Mouse (Mus musculus): Measurements from ENCODE around the gene C1qa. TPM values are rescaled to one million over a fixed set of nuclear protein-coding genes. Genes with fewer than 3 reads are reported as not detected.

C1qa gene
- total RNA-seq (2015) (1.0 and 2.3 TPM in 2 replicates), total RNA-seq (2017) (0.29 and 1.0 TPM in 2 replicates)

GRCm38 (mm10) chr4:136898637-136899036 is at the start of gene C1qa:
C1qa (minus strand) TSS chr4:136898803.
- no peak for ATAC-seq (ENCODE audit: poor library complexity, severe bottlenecking)

GRCm38 (mm10) chr4:136945397-136945796 is 46.8 kb upstream of the C1qa start:
- ATAC-seq (ENCODE audit: poor library complexity, severe bottlenecking): no peak

DNA sequence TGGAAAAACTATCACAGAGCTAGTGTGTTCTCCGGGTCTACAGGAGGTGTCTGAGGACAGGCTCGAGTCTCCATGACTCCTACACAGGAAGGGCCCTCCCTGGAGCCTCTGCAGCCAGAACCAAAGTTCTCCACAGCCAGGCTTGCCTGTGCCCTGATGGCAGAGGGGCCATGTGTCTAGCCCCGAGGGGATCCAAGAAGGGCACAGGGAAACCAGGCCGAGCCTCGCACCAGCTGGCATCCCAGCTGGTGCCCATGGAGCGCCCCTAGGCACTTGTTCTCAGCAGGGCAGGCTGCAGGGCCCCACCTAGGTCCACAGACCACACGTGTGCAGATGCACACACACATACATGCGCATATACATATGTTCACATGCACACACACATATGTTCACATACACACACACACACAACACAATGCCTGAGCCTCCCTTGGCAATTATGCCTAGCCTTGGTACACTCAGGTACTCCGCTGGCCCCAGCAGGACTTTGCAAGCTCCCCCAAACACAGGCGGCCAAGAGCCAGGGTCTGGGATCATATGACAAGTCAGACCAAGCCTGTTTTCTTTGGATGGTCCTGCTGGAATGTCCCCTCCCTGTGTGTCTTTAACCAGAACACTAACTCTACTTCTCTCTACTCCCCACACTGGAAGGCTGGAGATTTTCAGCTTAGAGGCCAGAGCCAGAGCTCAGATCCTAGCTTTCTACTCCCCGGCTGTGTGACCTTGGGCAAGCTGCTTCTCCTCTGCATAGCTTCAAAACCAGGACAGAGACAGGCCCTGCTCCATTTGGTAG is 46.2 kb upstream of the C1qa start:
- no peak for ATAC-seq (ENCODE audit: poor library complexity, severe bottlenecking)

DNA sequence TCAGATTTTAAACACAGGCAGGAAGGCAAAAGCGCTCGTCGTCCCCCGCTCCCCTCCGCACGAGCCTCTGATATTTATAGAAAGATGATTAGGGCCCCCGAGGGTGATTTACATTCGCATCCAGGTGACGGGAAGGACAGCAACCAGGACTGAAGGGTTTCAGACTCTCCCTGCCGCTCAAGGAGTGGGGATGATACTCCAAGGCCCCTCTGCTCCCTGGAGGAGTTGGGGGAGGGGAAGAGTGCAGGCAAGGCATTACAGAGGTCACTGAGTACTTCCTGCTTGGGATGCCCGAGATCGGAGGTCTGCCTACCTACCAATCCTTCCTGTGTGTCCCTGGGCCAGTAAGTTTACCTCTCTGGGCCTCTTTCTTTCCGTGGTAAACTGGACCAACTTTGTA is 44.6 kb upstream of the C1qa start:
- no peak for ATAC-seq (ENCODE audit: poor library complexity, severe bottlenecking)

GRCm38 (mm10) chr4:136942761-136943160 is 44.2 kb upstream of the C1qa start:
- no peak for ATAC-seq (ENCODE audit: poor library complexity, severe bottlenecking)

GRCm38 (mm10) chr4:136937935-136938334 is 39.3 kb upstream of the C1qa start:
- no peak for ATAC-seq (ENCODE audit: poor library complexity, severe bottlenecking)

GRCm38 (mm10) chr4:136937344-136937743 is 38.7 kb upstream of the C1qa start:
- no peak for ATAC-seq (ENCODE audit: poor library complexity, severe bottlenecking)

DNA sequence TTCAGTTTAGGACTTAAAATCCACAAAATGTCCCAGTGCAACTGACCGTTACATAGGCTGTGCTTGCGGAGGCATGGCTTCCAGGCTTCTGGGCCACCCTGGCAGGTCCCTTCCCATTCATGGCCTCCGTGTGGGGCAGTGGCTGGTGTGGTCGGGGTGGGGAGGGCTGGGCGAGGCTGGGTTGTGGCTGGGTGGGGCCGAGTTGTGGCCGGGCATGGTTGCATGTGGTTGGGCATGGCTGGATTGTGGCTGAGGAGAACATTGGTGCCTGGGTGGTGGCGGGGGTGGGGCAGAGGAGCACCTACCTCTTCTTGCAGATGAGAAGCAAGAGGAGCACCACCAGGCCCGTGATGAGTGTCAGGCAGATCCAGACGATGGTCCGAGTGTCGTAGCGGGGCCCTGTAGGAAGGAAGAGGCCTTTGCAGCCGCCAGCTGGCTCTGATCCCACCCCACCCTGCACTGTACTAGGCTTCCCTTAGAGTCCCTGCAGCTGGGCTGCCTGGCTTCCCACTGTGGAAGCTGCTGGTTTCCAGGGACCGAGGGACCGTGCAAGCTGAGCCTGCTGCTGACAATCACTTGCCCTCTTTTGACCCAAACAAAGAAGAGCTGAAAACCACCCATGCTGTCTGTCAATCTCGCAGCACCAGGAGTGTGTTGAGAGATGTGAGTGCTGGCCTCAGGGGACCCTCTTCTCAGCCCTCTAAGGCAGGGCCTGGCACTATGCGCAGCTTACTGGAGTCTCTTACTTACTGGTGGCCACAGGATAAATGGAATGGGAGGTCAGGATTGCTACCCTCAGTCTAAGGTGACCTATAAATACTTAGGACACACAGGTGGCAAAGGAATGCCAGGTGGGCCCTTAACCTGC is 36.4 kb upstream of the C1qa start:
- ATAC-seq (ENCODE audit: poor library complexity, severe bottlenecking): peak; percentile 38

- ATAC-seq (ENCODE audit: poor library complexity, severe bottlenecking): no peak
These were observed 31.9 kb upstream of the C1qa start for GRCm38 (mm10) chr4:136930474-136930873.

DNA sequence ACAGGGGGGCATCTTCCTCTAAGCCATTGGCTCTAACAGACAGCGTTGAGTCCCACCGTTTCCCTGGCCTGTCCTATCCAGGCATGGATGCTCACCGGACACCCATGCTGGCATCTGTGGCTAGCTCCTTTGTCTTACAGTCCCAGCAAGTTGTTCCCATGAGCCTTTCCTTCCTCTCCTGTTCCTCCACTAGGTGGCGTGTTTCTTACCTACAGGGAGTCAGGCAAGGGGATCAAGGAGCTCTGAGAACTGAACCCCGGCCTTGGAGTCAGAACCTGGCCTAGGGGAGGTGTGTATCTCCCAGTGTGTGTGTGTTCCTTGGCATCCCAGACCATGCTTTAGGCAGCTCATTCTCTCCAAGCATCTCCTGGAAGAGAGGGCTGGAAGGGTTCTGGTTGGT is 30.3 kb upstream of the C1qa start:
- no peak for ATAC-seq (ENCODE audit: poor library complexity, severe bottlenecking)

DNA sequence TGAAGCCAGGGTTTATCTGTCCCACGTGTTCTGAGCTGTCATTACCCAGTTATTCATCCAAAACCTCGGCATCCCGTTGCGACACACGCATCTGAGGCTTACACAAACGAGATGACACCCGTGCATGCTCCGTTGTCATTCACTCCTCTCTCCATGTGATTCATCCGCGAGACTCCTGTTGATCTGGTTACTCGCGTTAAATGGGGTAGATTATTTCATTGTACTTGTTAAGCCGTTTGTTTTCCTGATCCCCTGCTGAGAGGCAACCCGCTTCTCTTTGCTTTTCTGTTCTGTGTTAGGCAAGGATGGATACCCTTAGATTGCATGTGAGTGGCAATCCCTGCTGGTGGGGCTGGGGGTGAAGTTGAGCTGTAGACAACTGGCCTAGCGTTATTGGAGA is 27.2 kb upstream of the C1qa start:
- ATAC-seq (ENCODE audit: poor library complexity, severe bottlenecking): no peak

DNA sequence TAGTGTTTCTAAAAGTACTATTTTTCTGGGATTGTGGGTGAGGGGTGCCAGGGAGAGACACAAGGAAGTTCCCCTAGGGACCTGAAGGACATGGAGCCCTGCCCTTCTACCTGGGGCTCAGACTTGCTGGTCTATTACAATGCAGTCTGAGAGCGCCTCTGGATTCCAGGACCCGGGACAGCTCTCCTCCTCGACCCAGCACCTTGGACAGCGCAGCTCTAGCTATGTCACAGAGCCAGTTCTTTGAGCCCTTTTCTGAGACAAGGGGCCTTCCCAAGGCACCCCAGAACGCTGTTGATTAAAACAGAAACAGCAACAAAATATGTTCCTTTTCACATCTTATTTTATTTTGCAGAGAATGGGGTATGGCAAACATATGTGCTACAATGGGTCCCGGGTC is 25.9 kb upstream of the C1qa start:
- ATAC-seq (ENCODE audit: poor library complexity, severe bottlenecking): no peak

- ATAC-seq (ENCODE audit: poor library complexity, severe bottlenecking): no peak
These were observed 20.9 kb upstream of the C1qa start for GRCm38 (mm10) chr4:136919526-136919925.

DNA sequence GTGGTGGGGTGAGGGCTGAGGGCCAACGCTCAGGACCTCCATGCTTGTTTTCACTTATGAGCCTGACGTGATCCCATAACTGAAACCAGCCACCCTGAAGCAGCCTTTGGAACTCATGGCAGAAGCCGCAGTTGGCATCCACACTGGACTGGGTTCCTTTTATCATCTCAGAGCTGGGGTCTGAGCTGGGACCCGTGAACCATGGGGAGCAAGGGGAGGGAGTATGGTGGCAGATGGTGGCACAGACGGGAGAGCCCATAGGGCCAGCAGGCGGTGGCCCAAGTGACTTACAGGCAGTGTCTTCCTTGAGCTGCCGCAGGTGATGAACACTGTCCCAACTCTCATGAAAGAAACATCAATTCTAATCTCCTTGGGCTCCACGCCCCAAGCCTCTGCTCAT is 20.2 kb upstream of the C1qa start:
- no peak for ATAC-seq (ENCODE audit: poor library complexity, severe bottlenecking)

DNA sequence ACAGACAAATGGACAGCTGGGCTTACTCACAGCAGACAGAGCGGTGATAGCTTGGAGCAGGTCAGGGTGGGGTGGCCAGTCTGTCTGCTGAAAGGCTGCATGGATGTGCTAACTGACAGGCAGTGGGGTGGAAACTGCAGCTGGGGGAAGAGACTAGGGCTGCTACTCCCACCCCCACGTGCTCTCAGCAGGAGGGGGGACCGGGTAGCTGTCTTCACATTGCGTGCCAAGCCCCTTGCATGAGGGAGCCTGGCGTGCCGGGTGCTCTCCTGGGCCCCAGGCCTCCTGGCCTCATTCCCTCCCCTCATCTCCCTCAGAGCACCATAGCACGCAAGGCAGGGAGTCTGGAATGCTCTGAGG is 18.5 kb upstream of the C1qa start:
- no peak for ATAC-seq (ENCODE audit: poor library complexity, severe bottlenecking)

GRCm38 (mm10) chr4:136916359-136917164 is 18.0 kb upstream of the C1qa start:
- ATAC-seq (ENCODE audit: poor library complexity, severe bottlenecking): no peak

DNA sequence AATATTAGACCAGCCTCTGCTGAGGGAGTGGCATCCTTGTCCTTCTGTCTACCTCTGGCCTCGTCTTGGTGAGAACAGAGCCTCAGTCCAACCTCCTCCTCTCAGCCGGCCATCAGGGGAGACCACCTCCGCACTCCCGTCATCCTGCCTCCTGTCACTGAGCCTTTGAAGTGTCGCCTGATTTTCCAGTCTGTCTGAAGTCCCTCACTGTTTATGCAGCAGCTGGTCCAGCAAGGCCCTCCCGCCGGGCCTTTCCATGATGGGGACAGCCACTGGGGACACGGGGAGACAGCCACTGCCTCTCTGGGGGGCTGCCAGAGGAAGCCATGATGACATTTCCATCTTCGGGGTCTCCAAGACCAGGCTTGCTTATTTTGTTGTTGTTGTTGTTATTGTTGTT is 14.2 kb upstream of the C1qa start:
- ATAC-seq (ENCODE audit: poor library complexity, severe bottlenecking): no peak

GRCm38 (mm10) chr4:136911804-136912203 is 13.2 kb upstream of the C1qa start:
- ATAC-seq (ENCODE audit: poor library complexity, severe bottlenecking): no peak

- ATAC-seq (ENCODE audit: poor library complexity, severe bottlenecking): no peak
These were observed 12.6 kb upstream of the C1qa start for GRCm38 (mm10) chr4:136911211-136911646.

- no peak for ATAC-seq (ENCODE audit: poor library complexity, severe bottlenecking)
These were observed 9.2 kb upstream of the C1qa start for GRCm38 (mm10) chr4:136907809-136908208.

GRCm38 (mm10) chr4:136907033-136907432 is 8.4 kb upstream of the C1qa start:
- no peak; the same call in 1 of the 2 replicates for ATAC-seq (ENCODE audit: poor library complexity, severe bottlenecking)

Data from megakaryocyte, adult 5-6 weeks (primary cell).